Mouse (Mus musculus): ENCODE measurements around the gene 4930579F01Rik. TPM values are rescaled to one million over a fixed set of nuclear protein-coding genes. Genes with fewer than 3 reads are reported as not detected.

The 4930579F01Rik gene
- total and polyA plus RNA-seq, 3 experiments, result not detected

DNA sequence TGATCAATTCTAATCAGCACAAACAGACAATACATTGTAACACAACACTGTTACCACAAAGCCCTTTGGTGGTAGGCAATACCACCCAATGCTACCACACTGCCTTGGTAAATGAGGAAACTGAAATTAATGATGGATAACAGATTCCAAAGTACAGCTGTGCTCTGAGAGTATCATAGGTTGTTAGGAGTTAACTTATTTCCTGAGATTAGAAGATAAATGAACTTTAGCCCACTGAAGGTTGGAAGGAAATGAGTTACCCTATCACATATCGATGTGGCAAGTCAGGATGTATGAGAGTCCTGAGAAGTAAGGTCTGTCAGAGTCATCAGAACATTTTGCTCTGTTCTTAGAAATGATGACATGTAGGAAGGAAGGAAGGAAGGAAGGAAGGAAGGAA lies 59.1 kb downstream of the 4930579F01Rik start:
- no peak overlapping the region for H3K9ac ChIP-seq (ENCODE audit: insufficient read depth, low read depth)
- no peaks in the 10 kb centered on the region for H3K79me2 ChIP-seq (replicated peaks; ENCODE audit: control insufficient read depth, extremely low read depth, insufficient read depth, poor library complexity, severe bottlenecking)
- dilution Hi-C loops (cut with MboI; ENCODE audit: extremely low pct_ligation_motif_present, extremely low pct_unique_long_range_greater_than_20kb, low sequenced_read_pairs), result loop anchor here (25.0 kb wide), 1 partner anchor 347 kb away; no protein-coding TSS in a partner anchor
- no peak for TF ChIP-seq NELFE (IDR thresholded peaks at IDR 0.05; ENCODE audit: low read depth, low read length)
- TF ChIP-seq MEF2A (IDR thresholded peaks at IDR 0.05; ENCODE audit: borderline replicate concordance, low read depth, low read length), result no peak
- no peak for TF ChIP-seq JUND (conservative IDR thresholded peaks at IDR 0.05; ENCODE audit: low read depth, low read length)
- no peak for TF ChIP-seq POLR2AphosphoS2 (IDR thresholded peaks at IDR 0.05; ENCODE audit: low read depth, low read length)
- no peak for TF ChIP-seq ELF1 (IDR thresholded peaks at IDR 0.05; ENCODE audit: low read depth, low read length)
- TF ChIP-seq TBP (conservative IDR thresholded peaks at IDR 0.05; ENCODE audit: low read depth, low read length), result no peak
- no peak for TF ChIP-seq CHD1 (IDR thresholded peaks at IDR 0.05; ENCODE audit: low read depth, low read length)
- TF ChIP-seq IRF4 (IDR thresholded peaks at IDR 0.05; ENCODE audit: low read depth, low read length), result no peak
- TF ChIP-seq EP300 (IDR thresholded peaks at IDR 0.05; ENCODE audit: low read length), result no peak
- TF ChIP-seq MAZ (IDR thresholded peaks at IDR 0.05; ENCODE audit: low read depth, low read length), result no peak
- no peak for TF ChIP-seq BHLHE40 (IDR thresholded peaks at IDR 0.05; ENCODE audit: low read depth, low read length)
- no peak for TF ChIP-seq ZNF384 (IDR thresholded peaks at IDR 0.05; ENCODE audit: low read depth, low read length)
- no peak for TF ChIP-seq MAFK (IDR thresholded peaks at IDR 0.05; ENCODE audit: insufficient replicate concordance, low read length)
- TF ChIP-seq HCFC1 (IDR thresholded peaks at IDR 0.05; ENCODE audit: low read depth, low read length), result no peak
- TF ChIP-seq PAX5 (IDR thresholded peaks at IDR 0.05; ENCODE audit: low read length), result no peak
- no peak for TF ChIP-seq SMC3 (IDR thresholded peaks at IDR 0.05; ENCODE audit: low read depth, low read length)
- TF ChIP-seq MYC (IDR thresholded peaks at IDR 0.05; ENCODE audit: low read depth, low read length), result no peak
- no peak for TF ChIP-seq ETS1 (conservative IDR thresholded peaks at IDR 0.05; ENCODE audit: low read depth, low read length)
- TF ChIP-seq GABPA (IDR thresholded peaks at IDR 0.05; ENCODE audit: insufficient replicate concordance, low read depth, low read length), result no peak
- H3K4me1 ChIP-seq (ENCODE audit: control insufficient read depth in 1 of 2, insufficient read depth in 2 of 2), result peaks cover 3 to 4% of the 10 kb centered on the region in 2 experiments; a peak in 2 of 4 replicates
- no peaks in the 10 kb centered on the region for H3K27me3 ChIP-seq (replicated peaks)
- H3K4me3 ChIP-seq (replicated peaks in 1 of 3; ENCODE audit: low read depth in 2 of 3, low read length in 2 of 3, poor library complexity in 1 of 3), result no peak overlapping the region
- H3K4me2 ChIP-seq (ENCODE audit: insufficient read depth, low read depth, poor library complexity, severe bottlenecking), result no peak overlapping the region
- peaks cover 4% of the 10 kb centered on the region for H3K9me3 ChIP-seq (replicated peaks; ENCODE audit: low read length)
- in situ Hi-C loops (cut with MboI; ENCODE audit: low pct_ligation_motif_present, low pct_unique_long_range_greater_than_20kb, low sequenced_read_pairs), result loop anchor here (5.0 kb wide), 1 partner anchor 67 kb away; the partner anchor contains the start of genes 1110002E22Rik and Gm5105
- DNase-seq (ENCODE audit: extremely low read depth), result no peak
- peaks cover 0 to 10% of the 10 kb centered on the region in 2 experiments for H3K36me3 ChIP-seq (replicated peaks in 1 of 2; ENCODE audit: control insufficient read depth in 1 of 2, insufficient read depth in 1 of 2, low read length in 1 of 2)
- no peak overlapping the region for H3K27ac ChIP-seq (ENCODE audit: insufficient read depth, low read depth)

DNA sequence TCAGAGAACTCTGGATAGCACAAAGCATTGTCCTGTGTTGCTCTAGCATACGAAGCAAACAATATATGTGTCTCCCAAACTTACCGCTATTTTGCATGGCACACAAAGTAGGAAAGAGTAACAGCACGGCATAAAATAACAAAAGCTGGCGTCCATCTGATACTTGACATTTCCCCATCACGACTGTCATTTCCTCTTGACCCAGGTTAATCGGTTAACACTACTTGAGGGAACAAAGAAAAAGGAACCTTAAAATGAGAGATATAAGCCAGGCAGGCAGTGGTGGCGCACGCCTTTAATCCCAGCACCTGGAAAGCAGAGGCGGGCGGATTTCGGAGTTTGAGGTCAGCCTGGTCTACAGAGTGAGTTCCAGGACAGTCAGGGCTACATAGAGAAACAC lies 59.7 kb downstream of the 4930579F01Rik start:
- Histone ChIP-seq H3K9me3 (replicated peaks; ENCODE audit: low read length) (peaks cover 4% of the 10 kb centered on the region), H3K9ac (ENCODE audit: insufficient read depth, low read depth) (no peak overlapping the region), H3K4me2 (ENCODE audit: insufficient read depth, low read depth, poor library complexity, severe bottlenecking) (no peak overlapping the region), H3K27me3 (replicated peaks) (no peaks in the 10 kb centered on the region), H3K36me3 (replicated peaks in 1 of 2; ENCODE audit: control insufficient read depth in 1 of 2, insufficient read depth in 1 of 2, low read length in 1 of 2) (peaks cover 0 to 9% of the 10 kb centered on the region in 2 experiments), H3K79me2 (replicated peaks; ENCODE audit: control insufficient read depth, extremely low read depth, insufficient read depth, poor library complexity, severe bottlenecking) (no peaks in the 10 kb centered on the region), H3K4me3 (replicated peaks in 1 of 3; ENCODE audit: low read depth in 2 of 3, low read length in 2 of 3, poor library complexity in 1 of 3) (no peak overlapping the region), H3K27ac (ENCODE audit: insufficient read depth, low read depth) (no peak overlapping the region), H3K4me1 (ENCODE audit: control insufficient read depth in 1 of 2, insufficient read depth in 2 of 2) (peaks cover 4 to 6% of the 10 kb centered on the region in 2 experiments; a peak in 2 of 4 replicates)
- dilution Hi-C loops (cut with MboI; ENCODE audit: extremely low pct_ligation_motif_present, extremely low pct_unique_long_range_greater_than_20kb, low sequenced_read_pairs) (loop anchor here (25.0 kb wide), 1 partner anchor 347 kb away; no protein-coding TSS in a partner anchor), in situ Hi-C loops (cut with MboI; ENCODE audit: low pct_ligation_motif_present, low pct_unique_long_range_greater_than_20kb, low sequenced_read_pairs) (loop anchor here (5.0 kb wide), 1 partner anchor 67 kb away; the partner anchor contains the start of genes 1110002E22Rik and Gm5105)
- TF ChIP-seq MXI1 (IDR thresholded peaks at IDR 0.05; ENCODE audit: low read depth, low read length), result no peak
- TF ChIP-seq GABPA (IDR thresholded peaks at IDR 0.05; ENCODE audit: insufficient replicate concordance, low read depth, low read length), result no peak
- TF ChIP-seq TCF12 (IDR thresholded peaks at IDR 0.05; ENCODE audit: low read depth, low read length), result no peak
- no peak for TF ChIP-seq KAT2A (IDR thresholded peaks at IDR 0.05; ENCODE audit: insufficient replicate concordance, low read length)
- no peak for TF ChIP-seq MYC (IDR thresholded peaks at IDR 0.05; ENCODE audit: low read depth, low read length)
- no peak for TF ChIP-seq HCFC1 (IDR thresholded peaks at IDR 0.05; ENCODE audit: low read depth, low read length)
- no peak for TF ChIP-seq MAZ (IDR thresholded peaks at IDR 0.05; ENCODE audit: low read depth, low read length)
- TF ChIP-seq POLR2AphosphoS2 (IDR thresholded peaks at IDR 0.05; ENCODE audit: low read depth, low read length), result no peak
- TF ChIP-seq ZMIZ1 (IDR thresholded peaks at IDR 0.05; ENCODE audit: low read depth, low read length), result no peak
- no peak for TF ChIP-seq NELFE (IDR thresholded peaks at IDR 0.05; ENCODE audit: low read depth, low read length)
- no peak for DNase-seq (ENCODE audit: extremely low read depth)
